In the genomic region with DNA sequence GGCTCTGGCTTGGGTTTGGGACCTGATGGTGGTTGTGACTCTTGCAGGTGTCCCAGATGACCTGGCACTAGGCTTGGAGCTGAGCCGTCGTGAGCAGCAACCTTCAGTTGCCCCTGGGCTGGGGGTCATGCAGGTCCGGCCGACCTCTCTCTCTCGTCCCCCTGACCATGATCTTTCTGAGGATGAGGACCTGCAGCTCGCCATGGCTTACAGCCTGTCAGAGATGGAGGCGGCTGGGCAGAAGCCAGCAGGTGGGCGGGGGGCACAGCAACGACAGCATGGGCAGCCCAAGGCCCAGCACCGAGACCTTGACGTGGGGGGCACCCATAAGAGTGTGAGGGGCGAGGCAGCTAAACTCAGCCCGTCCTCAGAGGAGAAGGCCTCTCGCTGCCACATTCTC, we compare ENCODE assay signal across 46 mouse cellular contexts. TPM values are rescaled to one million over a fixed set of nuclear protein-coding genes. Genes with fewer than 3 reads are reported as not detected.
"Had no signal": no experiment of that assay in that cellular context is flagged by ENCODE, and none has a peak within 500 bp of the region (broad histone marks: within the 10 kb centered on the region; RNA-seq: fewer than 3 reads in every experiment).

No protein-coding gene starts in this region.

- H3K36me3 ChIP-seq: midbrain, embryonic 15.5 days had no signal

- H3K27me3 ChIP-seq: limb, embryonic 12.5 days; limb, embryonic 13.5 days; limb, embryonic 15.5 days; liver, embryonic 12.5 days; liver, embryonic 13.5 days; liver, embryonic 15.5 days; lung, embryonic 15.5 days; megakaryocyte, embryonic 14.5 days; midbrain, embryonic 12.5 days; midbrain, embryonic 13.5 days; midbrain, embryonic 15.5 days; neural tube, embryonic 12.5 days; neural tube, embryonic 13.5 days had no signal

- H3K27ac ChIP-seq: limb, embryonic 10.5 days; limb, embryonic 12.5 days; limb, embryonic 13.5 days; limb, embryonic 15.5 days; liver, embryonic 12.5 days; liver, embryonic 13.5 days; liver, embryonic 14.5 days; liver, embryonic 15.5 days; lung, embryonic 15.5 days; macrophage; midbrain, embryonic 10.5 days; midbrain, embryonic 12.5 days; midbrain, embryonic 13.5 days; midbrain, embryonic 15.5 days; neural tube, embryonic 12.5 days; neural tube, embryonic 13.5 days had no signal

- H3K4me1 ChIP-seq: midbrain, embryonic 12.5 days; midbrain, embryonic 15.5 days had no signal

- H3K9ac ChIP-seq: limb, embryonic 12.5 days; limb, embryonic 13.5 days; limb, embryonic 15.5 days; liver, embryonic 12.5 days; liver, embryonic 13.5 days; liver, embryonic 14.5 days; liver, embryonic 15.5 days; liver, postnatal 0 days; lung, embryonic 14.5 days; lung, embryonic 15.5 days; midbrain, embryonic 12.5 days; midbrain, embryonic 13.5 days; midbrain, embryonic 15.5 days; neural tube, embryonic 12.5 days; neural tube, embryonic 13.5 days had no signal

- H3K4me3 ChIP-seq: limb, embryonic 10.5 days; limb, embryonic 12.5 days; limb, embryonic 13.5 days; limb, embryonic 15.5 days; liver, embryonic 12.5 days; liver, embryonic 13.5 days; liver, embryonic 15.5 days; lung, embryonic 15.5 days; megakaryocyte, embryonic 14.5 days; midbrain, embryonic 10.5 days; midbrain, embryonic 12.5 days; midbrain, embryonic 13.5 days; midbrain, embryonic 15.5 days; myocyte; neural tube, embryonic 12.5 days; neural tube, embryonic 13.5 days had no signal

- H3K4me2 ChIP-seq: limb, embryonic 12.5 days; limb, embryonic 13.5 days; limb, embryonic 15.5 days; liver, embryonic 11.5 days; liver, embryonic 12.5 days; liver, embryonic 13.5 days; liver, embryonic 15.5 days; lung, embryonic 14.5 days; lung, embryonic 15.5 days; midbrain, embryonic 11.5 days; midbrain, embryonic 12.5 days; midbrain, embryonic 13.5 days; midbrain, embryonic 15.5 days; neural tube, embryonic 12.5 days; neural tube, embryonic 13.5 days had no signal

- ATAC-seq: liver, embryonic 12.5 days; liver, postnatal 0 days; lung, postnatal 0 days; midbrain, embryonic 13.5 days; midbrain, embryonic 15.5 days; midbrain, embryonic 16.5 days had no signal

- H3K9me3 ChIP-seq: limb, embryonic 10.5 days; limb, embryonic 12.5 days; limb, embryonic 13.5 days; limb, embryonic 15.5 days; liver, embryonic 12.5 days; liver, embryonic 13.5 days; liver, embryonic 15.5 days; lung, embryonic 15.5 days; megakaryocyte, embryonic 14.5 days; midbrain, embryonic 10.5 days; midbrain, embryonic 12.5 days; midbrain, embryonic 13.5 days; midbrain, embryonic 15.5 days; neural tube, embryonic 12.5 days; neural tube, embryonic 13.5 days had no signal

- DNase-seq: left cerebral cortex, postnatal 4 days; liver; liver, embryonic 13.5 days; liver, postnatal 0 days; lung, adult 18-20 months; lung, adult 2 months; lung, embryonic 14.5 days; lung, postnatal 10 days; lung, postnatal 14 days; lung, postnatal 36 days; lung, postnatal 4 days; midbrain, embryonic 14.5 days had no signal

RNA-seq across cellular contexts. Expression of gene A630095N17Rik, which starts 11.5 kb away (rescaled TPM):
- total RNA-seq: left cerebral cortex, postnatal 14 days; left cerebral cortex, postnatal 25 days; left cerebral cortex, postnatal 36 days; left cerebral cortex, postnatal 4 days; liver, adult 2 months; megakaryocyte, adult 5-6 weeks; megakaryocyte-erythroid progenitor cell, adult 5-6 weeks; midbrain, postnatal 0 days; monocyte, adult 5-6 weeks had no signal
- polyA plus RNA-seq: limb, embryonic 10.5 days; limb, embryonic 11.5 days; limb, embryonic 12.5 days; limb, embryonic 13.5 days; limb, embryonic 14.5 days; limb, embryonic 15.5 days; liver, adult 2 months; liver, embryonic 11.5 days; liver, embryonic 12.5 days; liver, embryonic 13.5 days; liver, embryonic 15.5 days; liver, embryonic 16.5 days; liver, postnatal 0 days; lung, adult 2 months; lung, embryonic 14.5 days; lung, embryonic 15.5 days; lung, embryonic 16.5 days; lung, postnatal 0 days; macrophage; midbrain, embryonic 10.5 days; midbrain, embryonic 11.5 days; midbrain, embryonic 12.5 days; midbrain, embryonic 13.5 days; midbrain, embryonic 14.5 days; midbrain, embryonic 15.5 days; midbrain, embryonic 16.5 days; midbrain, postnatal 0 days; neural tube, embryonic 11.5 days; neural tube, embryonic 12.5 days; neural tube, embryonic 13.5 days had no signal

RNA-seq across cellular contexts. Expression of gene Ptprn, which starts 20.9 kb away (rescaled TPM):
- total RNA-seq: megakaryocyte, adult 5-6 weeks; monocyte, adult 5-6 weeks had no signal
- polyA plus RNA-seq: liver, adult 2 months had no signal
